Mouse (Mus musculus): ENCODE measurements around the gene Spred1. TPM values are rescaled to one million over a fixed set of nuclear protein-coding genes. Genes with fewer than 3 reads are reported as not detected.
"Not testable (repeated sequence)": the region's sequence is repeated elsewhere in the genome, so short reads cannot be mapped to it uniquely, and the experiment has no call there.

The Spred1 gene
- polyA plus RNA-seq, 1 experiment: 12.5 TPM

DNA sequence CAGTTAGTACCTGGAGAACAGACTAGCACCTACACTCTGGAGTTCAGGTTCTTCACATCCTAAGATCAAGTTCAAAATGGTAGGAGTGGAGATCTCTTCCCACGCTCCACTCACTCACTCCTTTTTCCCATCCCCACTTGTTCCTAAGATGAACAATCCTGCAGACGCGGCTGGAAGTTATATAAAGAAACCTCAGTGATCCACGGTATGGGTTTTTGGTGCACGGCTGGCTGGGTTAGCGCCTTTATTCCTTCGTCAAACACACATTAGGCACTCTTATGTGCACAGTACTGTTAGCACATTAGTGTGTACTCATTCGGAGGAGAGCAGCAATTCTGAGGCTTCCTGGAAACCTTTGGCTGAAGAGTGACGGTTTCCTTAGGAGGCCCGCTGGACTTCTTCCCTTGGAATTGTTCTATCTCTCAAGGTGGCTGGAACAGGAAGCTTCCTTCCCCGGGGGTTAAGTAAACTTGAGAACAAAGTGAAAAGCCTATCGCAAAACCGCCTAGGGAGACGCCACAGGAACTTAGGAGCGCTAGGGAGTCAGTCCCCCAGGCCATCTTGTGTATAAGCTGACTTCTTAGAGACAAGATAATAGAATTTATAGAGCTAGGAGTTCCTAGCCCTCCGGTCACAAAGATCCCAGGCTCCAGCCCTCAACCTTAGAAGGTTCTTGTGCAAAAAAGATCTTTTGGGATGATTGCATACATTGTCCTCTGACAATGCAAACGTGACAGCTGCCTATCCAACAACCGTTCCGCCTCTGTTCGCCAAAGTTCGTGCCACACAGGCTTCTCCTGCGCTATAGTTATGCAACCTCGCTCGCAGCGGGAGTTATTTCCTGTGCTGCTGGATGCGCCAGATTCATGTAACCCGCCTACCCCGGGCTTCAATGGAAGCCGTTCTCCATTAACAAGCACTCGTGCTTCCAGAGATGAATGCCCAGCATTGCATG is 1.6 kb upstream of the Spred1 start:
- DNase-seq (ENCODE audit: low spot score): peak; percentile 45

DNA sequence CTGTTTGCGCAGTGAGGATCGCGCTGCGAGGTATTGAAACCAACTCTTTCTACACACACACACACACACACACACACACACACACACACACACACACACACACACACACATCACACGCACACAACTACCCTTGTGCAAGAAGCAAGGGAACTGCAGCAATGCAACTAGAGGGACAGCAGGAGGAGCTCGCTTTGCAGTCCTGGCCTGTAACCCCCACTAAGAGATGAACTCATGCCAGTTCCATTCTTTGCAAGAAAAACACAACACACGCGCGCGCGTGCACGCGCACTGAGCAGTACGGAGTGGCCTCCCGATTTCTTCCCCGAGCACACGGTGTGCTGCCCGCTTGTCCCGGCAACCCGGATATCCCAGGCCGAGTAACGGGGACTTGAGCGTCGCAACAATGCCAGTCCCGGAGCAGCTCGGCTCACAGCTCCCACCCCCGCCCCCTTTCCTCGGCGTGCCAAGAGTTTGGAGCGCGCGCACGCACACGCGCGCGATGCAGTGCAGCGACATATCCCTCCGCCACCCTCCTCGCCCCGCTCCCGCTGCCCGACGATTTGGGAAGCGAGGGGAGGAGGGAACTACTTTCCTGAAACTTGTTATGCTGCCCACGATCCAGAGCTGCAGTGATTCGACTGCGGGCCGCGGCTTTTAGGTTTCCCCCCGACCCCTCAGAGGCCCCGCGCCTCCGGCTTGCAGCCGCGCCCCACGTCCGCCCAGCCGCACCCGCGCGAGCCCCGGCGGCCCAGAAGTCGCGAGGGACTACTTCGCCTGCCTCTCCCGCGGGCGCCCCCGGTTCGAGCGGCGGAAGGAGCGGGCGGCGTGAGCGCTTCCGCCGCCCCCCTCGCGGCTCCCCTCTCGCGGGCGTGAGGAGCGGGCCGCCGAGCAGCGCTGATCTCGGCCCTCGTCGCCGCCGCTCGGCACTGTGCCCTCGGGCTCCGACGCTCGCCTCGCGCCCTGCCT is 645 bp upstream of the Spred1 start:
- peak; percentile 84 for DNase-seq (ENCODE audit: low spot score)

DNA sequence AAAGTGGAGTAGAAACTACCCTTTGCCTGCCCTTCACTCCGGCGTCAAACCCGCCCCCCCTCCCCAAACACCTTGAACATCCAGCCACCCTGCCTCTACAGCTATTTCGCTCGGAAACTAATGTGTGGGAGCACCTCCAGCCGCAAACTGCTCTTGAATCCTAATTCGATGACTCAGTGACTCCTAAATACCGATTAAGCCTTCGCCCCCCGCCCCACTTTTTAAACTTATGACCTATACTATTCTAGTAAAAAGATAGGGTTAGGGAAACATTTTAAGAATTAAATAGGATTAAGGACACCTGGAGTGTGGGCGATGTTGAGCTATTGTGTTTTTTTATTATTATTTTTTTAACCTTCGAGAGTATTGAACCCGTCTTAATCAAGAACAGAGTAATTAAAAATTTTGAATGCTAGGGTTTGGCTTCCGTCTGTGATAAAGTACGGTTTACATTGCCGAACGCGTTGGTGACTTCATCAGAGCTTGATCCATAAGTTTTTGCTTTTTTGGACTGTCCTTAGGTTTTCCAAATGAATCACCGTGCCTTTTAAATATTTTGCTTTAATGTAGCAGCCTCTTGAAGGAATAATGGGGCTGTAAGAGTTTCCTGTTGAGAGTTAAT is 921 bp downstream of the Spred1 start:
- no peak for DNase-seq (ENCODE audit: low spot score)

DNA sequence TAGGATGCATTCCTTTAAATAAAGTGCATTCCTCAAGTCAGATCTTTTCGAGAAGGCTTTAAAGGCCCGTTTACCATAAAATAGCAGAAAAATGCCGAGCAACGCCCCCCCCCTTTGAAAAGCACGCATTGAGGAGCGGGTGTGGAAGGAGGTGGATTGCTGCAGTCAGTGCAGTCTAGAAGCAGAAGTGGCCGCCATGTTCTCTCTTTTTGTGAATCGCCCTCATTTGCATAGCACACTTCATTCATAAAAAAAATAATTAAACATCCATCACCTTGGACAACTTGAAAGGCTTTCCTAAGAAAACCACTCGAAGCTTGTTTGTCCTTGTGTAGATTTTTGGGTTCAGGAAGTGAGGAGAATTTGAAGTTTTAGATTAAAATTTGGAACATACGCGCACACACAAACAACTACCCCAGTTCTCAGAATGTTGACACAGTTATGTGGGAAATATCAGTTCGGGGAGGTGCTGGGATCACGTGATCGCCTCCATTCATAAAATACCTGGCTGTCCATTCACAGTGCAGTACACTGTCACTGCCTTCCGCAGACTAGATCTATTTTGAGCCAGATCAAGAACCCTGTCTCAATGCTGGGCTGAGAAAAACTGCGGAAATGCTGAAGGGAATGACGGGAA is 1.6 kb downstream of the Spred1 start:
- DNase-seq (ENCODE audit: low spot score): no peak

DNA sequence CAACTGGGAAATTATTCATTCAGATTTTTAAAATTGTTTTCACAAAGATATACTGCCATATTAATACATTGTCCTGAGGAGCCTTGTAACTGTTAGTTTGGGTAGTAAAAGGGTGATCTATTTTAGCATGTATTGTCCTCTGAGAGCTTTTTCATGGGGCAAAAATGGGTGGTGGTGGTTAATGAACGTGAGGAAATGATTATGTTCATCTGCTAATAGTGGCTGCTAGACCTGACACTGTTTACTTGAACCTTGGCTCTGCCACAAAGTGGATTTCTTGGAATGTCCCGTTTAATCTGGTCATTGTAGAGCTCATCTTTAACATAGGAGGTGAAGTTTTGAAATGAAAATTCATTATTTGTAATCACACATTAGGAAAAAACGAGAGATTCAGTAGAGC is 2.5 kb downstream of the Spred1 start:
- DNase-seq (ENCODE audit: low spot score): no peak

DNA sequence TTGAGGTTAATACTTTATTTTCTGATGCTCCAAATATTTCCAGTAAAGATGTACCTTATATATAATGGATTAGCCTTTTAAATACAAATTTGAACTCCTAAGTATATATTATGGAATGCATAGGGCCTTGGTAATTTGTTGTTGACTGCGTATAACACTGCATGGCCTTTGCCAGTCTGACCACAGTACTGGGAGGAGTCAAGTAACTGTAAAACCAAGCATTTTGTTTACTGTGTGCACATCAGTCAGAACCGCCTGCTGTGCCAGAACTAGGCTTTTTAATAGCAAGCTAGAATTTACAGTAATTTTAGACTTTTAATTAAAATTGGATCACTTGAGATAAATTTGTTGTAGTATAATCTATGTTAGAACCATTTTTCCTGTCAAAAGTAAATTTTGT is 3.7 kb downstream of the Spred1 start:
- DNase-seq (ENCODE audit: low spot score): no peak

DNA sequence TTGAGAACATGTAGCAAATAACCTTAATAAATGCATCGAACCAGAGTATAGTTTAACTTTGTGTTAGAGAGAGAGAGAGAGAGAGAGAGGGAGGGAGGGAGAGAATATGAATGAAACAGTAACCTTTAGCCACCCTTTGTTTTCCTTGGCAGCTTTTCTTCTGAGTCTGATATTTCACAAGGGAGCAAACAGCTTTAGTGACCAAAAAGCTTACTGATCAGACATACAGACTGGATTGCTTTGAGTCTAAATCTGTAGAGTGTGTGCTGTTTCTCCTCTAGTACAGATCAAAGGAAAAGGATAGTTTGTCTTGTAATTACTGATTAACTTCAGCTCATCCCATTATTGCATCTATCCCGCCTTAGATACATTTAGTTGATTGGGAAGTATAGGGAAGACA is 8.0 kb downstream of the Spred1 start:
- DNase-seq (ENCODE audit: low spot score): no peak

DNA sequence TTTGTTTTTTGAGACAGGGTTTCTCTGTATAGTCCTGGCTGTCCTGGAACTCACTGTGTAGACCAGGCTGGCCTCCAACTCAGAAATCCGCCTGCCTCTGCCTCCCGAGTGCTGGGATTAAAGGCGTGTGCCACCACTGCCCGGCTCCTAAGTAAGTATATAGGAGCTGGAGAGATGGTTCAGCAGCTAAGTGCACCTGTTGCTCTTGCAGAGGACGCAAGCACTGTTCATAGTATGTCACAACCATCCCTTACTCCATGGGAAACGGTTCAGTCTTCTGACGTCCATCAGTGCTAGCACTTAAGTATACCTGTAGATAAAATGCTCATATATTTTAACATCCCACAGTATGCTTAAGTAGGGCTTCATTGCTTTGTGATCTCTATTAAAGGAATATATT is 9.9 kb downstream of the Spred1 start:
- DNase-seq (ENCODE audit: low spot score): not testable (repeated sequence)

DNA sequence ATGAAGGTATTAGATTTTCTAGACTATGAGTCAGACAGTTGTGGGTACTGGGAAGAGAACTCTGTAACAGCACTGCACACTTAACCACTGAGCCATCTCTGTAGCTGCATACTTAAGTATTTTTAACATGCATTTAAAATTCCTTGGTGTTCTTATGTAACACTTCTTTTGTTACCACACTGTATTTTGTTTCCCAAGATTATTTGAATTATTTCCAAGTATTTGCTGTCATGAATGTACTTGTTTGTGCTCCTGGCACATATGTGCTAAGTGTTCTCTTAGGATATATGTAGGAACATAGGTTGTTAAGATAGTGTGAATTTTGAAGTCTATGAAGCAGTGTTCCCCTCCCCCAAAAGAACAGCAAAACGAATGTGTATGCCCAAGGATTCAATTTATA is 10.7 kb downstream of the Spred1 start:
- DNase-seq (ENCODE audit: low spot score): no peak

DNA sequence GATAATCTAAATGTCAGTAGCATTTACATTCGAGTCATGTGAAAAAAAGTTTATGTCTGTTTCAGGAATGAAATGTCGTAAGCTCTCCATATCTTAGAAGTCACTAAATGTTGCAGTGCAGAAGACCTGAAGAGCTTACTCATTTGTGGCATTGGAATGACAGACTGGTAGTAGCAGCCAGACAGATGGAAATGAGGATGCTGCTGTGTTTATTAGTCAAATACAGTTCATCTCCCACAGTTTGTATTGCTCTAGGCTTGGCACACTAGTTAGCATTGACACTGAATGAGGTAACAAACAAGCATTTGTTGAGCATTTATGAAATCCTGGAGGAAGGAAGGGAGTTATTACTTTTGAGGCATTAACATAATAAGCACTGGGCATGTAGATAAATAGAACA is 12.4 kb downstream of the Spred1 start:
- DNase-seq (ENCODE audit: low spot score): no peak

DNA sequence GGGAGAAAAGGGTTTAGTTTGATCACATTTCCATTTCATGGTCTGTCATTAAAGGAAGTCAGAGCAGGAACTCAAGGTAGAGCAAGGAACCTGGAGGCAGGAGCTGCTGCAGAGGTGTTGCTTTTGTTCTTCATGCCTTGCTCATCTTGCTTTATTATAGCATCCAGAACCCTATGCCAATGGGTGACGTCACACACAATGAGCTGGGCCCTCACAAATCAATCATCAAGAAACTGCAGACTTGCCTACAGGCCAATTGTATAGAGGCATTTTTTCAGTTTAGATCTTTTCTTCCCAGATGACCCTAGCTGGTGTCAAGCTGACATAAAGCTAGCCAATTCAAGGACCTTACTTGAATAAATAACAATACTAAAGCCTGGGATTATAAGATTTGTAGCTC is 16.6 kb downstream of the Spred1 start:
- DNase-seq (ENCODE audit: low spot score): no peak

DNA sequence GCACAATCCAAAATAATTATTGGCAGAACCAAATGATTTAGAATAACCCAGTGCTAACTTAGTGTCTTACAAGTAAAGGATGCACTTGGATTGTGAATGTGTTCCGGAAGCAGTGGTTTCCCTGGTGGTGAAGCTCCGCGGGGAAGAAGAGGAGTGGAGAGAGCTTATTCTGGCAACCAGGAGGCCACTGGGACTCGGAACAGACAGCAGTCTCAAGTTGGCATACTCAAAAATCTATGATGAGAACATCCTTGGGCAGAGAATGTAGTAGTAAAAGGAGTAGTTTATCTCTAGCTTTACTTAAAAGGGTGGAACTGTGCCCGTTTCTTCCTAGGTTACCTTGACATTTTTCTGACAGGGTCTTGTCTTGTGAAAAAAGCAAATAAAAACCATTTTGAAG is 17.8 kb downstream of the Spred1 start:
- no peak for DNase-seq (ENCODE audit: low spot score)

DNA sequence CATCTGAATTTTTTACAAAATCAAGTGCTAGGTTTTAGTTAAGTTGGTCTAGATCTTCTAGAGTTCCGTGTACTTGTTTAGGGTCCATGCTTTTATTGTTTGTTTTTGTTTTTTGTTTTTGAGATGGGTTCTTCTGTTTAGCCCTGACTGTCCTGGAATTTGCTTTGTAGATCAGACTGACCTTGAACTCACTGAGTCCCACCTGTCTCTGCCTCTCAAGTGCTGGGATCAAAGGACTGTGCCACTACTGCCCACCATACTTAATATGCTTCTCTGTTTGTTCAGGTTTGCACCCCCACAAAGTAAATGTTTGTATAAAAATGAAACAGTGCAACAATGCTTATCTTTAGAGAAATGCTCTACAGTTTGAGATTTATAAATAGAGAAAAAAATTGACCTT is 18.8 kb downstream of the Spred1 start:
- no peak for DNase-seq (ENCODE audit: low spot score)

DNA sequence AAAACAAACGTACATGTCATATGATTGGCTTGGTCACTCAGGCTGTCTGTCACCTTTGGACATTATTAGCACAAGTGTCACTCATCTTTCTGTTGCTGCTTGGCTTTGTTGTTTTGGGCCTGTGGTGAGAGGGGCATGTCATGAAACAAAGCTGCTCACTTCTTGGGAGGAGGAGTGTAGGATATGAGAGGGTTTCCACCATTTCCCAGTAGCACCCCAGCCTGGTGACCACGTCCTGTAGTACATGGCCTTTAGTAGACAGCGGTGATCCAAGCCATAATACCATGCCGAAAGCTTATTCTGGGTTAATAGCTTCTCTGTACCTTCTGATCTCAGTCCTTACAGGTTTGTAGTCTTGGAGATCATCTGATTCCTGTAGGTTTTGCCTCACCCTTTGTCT is 21.9 kb downstream of the Spred1 start:
- DNase-seq (ENCODE audit: low spot score): no peak

DNA sequence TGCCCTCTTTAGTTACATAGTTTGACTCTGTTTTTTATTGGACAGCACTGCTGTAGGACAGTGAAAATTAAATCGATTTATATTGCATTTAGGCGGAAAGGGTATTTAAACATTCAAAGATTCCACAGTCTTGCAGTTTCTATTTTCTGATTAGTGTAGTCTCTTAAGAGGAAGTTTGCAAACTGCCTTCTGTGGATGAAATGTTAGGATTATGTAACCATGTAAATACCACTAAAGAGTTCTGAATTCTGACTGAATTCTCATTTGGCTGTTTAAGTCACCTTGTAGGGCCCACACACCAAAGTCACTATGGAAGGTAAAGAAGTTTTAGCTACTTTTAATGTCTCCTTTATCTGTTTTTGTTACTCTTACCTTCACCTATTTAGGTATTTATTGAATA is 24.9 kb downstream of the Spred1 start:
- DNase-seq (ENCODE audit: low spot score): no peak

DNA sequence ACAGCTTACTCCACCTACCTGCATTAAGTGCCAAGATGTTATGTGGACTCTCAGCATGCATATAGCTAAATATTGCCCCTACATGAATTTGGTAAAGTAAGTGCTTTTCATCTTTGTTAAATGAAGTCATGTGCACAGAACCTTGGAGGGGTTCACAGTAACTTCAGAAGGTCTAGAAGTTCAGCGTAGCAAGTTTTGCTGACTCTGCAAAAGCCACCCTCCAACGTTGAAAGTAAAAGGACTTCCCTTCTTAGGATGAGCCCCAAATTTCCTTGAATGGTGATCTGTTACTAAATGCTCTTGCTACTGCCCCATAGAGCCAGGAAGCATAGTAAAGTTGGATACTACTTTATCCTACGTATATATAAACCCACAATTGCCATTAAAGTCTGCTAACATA is 25.4 kb downstream of the Spred1 start:
- DNase-seq (ENCODE audit: low spot score): no peak

DNA sequence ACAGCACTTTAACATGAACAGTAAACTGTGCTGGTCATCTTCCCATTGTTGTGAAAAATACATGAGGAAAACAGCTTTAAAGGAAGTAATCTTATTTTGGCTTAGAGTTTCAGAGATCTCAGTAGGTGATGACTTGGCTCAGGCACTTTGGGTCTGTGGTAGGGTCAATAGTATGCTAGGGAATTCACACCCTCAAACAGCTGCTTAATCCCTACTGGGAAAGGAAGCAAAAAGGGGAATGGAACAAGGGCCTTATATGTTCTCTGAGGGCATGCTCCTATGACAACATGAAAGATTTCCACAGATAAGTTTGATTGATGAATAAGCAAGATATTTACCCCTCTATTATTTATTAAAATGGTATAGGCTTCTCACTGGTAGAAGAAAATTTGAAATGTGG is 31.0 kb downstream of the Spred1 start:
- DNase-seq (ENCODE audit: low spot score): no peak

DNA sequence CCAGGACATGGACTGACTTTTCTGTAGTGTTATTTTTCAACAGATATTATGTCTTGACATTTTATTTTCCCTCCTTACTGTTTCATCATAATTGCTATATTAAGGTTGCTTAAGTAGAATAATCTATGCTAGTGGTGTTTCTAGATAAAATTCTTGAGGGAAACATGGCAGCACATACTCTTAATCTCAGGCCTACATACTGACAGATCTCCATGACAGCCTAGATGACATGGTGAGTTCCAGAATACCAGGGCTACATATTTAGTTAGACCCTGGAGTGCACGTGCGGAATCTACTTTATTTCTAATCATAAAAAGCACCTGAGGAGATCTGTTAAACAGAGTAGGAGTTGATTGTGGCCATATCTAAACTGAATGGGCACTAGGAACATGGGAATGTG is 47.2 kb downstream of the Spred1 start:
- no peak for DNase-seq (ENCODE audit: low spot score)

DNA sequence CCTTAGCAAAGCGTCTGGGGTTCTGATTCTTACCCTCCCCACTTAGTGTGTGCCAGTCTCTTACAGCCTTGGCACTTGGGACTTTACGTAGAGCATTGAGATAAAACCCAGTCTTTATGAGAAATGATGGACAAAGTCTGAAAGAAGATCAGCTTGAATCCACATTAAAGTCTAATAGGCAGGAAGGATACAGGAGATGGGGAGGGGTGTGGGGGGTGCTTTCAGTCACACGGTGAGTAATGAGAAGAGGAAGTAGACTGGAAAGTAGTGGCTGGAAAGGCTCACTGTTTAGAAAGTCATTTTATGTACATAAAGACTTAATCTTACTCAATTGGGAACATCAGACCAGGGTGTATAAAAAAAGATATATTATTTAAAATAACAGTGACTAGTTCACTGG is 47.9 kb downstream of the Spred1 start:
- DNase-seq (ENCODE audit: low spot score): no peak

DNA sequence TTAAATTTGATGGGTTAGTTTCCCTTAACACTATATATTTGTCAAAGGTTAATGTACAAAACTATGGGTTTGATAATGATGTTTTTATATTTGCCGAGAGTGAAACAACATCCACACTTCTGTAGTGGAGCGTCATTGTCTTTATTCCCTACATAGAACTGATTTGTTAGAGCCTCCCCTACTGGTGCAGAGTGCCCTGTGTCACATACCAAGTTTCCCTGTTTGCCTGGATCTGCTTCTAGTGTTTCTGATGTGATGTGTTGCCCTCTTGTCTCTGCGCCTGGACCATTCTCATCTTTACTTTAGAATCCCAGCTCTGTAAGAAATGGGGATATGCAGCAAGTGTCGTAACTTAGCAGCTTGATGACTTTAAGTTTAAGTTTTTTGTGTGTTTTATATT is 51.8 kb downstream of the Spred1 start:
- DNase-seq (ENCODE audit: low spot score): no peak

DNA sequence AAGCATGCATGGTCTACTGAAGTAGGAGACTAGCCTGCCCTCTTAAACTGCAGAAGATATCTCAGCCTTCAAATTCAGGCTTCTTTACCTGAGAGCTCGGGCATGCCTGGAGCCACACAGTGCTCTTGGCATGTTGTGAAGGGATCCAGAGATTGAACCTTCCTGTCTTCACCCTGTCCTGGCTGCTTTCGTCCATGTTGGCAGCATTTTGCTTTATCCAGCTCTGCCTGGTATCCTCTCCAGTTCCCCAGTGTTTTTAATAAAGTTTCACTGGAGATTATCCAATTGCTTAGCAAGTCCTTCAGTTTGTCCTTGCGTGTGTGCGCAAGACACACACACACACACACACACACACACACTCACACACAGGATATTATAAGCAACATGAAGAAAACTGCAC is 54.9 kb downstream of the Spred1 start:
- DNase-seq (ENCODE audit: low spot score): no peak

DNA sequence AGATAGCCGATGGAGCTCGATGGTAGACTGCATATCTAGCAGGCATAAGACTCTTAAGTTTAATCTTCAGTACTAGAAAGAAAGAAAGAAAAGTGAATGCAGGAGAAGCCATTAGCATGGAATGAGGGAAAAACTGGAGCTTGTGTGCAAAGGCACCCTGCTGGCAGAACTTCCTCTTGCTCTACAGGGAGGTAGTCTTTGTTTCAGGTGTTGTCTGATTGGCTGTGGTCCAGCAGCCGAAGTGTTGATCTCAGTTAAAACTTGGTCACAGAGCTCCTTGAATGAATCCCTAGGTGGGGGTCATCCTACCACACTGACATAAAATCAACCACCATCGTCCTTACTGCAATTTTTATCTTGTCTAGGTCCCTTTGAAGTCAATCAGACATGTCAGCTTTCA is 55.8 kb downstream of the Spred1 start:
- no peak for DNase-seq (ENCODE audit: low spot score)

Measured in urinary bladder, adult 2 months (tissue).